Mouse (Mus musculus) thymus, adult 2 months (tissue): Measurements from ENCODE around the gene Nr1d1. TPM values are rescaled to one million over a fixed set of nuclear protein-coding genes. Genes with fewer than 3 reads are reported as not detected.

Experiments
- DNase-seq: peaks from one replicate; pipeline ENCODE4 v3.0.0; 2021
- H3K27ac ChIP-seq: fragments of 200-500 bp; 2 replicates; pipeline ENCODE4 v1.5.1; 2012; ENCODE audit warnings: low read length, control low read depth; ENCODE audit not compliant: control insufficient read depth, insufficient read depth
- H3K27me3 ChIP-seq: fragments of 200-500 bp; 2 replicates; pipeline ENCODE4 v1.6.1; 2012; ENCODE audit warnings: mild to moderate bottlenecking, low read length, moderate library complexity, mixed read lengths; ENCODE audit not compliant: control insufficient read depth, insufficient read depth
- H3K36me3 ChIP-seq: fragments of 200-500 bp; 2 replicates; pipeline ENCODE4 v1.6.1; 2012; ENCODE audit warnings: mild to moderate bottlenecking, low read length, moderate library complexity; ENCODE audit not compliant: control insufficient read depth, insufficient read depth
- H3K4me1 ChIP-seq: fragments of 200-500 bp; replicated peaks from 2 replicates; pipeline ENCODE4 v1.6.1; 2012; ENCODE audit warnings: low read length; ENCODE audit not compliant: control insufficient read depth, insufficient read depth
- H3K4me3 ChIP-seq: fragments of 200-500 bp; 2 replicates; pipeline ENCODE4 v1.5.1; 2012; ENCODE audit warnings: mild to moderate bottlenecking, low read length, control low read depth, moderate library complexity; ENCODE audit not compliant: control insufficient read depth, insufficient read depth
- CTCF ChIP-seq: fragments of 200-500 bp; IDR thresholded peaks from 2 replicates; pipeline ENCODE4 v1.5.1; 2012; ENCODE audit warnings: mild to moderate bottlenecking, control low read depth, low read length, moderate library complexity, borderline replicate concordance; ENCODE audit not compliant: control insufficient read depth, poor library complexity, insufficient read depth; ENCODE audit errors: extremely low read depth
- POLR2A ChIP-seq: fragments of 200-500 bp; IDR thresholded peaks from 2 replicates; pipeline ENCODE4 v1.6.1; 2012; ENCODE audit warnings: mild to moderate bottlenecking, low read length, control low read depth, moderate library complexity; ENCODE audit not compliant: control insufficient read depth, poor library complexity, insufficient read depth; ENCODE audit errors: extremely low read depth
- WGBS: fragments of 180-500 bp; shearing (Covaris S2); methylation state at CpG from one replicate; pipeline ENCODE4 v1.1.7; 2018; 5-methylcytosine and 5-hydroxymethylcytosine counted together
- polyA plus RNA-seq: library from polyadenylated mRNA; depleted of rRNA; stranded (reverse); fragments of >200 nt; gene quantifications from 2 replicates; pipeline ENCODE4 v1.2.3, GENCODE M21; 2012

The Nr1d1 gene
- polyA plus RNA-seq, 1 experiment, result 37.7 TPM

DNA sequence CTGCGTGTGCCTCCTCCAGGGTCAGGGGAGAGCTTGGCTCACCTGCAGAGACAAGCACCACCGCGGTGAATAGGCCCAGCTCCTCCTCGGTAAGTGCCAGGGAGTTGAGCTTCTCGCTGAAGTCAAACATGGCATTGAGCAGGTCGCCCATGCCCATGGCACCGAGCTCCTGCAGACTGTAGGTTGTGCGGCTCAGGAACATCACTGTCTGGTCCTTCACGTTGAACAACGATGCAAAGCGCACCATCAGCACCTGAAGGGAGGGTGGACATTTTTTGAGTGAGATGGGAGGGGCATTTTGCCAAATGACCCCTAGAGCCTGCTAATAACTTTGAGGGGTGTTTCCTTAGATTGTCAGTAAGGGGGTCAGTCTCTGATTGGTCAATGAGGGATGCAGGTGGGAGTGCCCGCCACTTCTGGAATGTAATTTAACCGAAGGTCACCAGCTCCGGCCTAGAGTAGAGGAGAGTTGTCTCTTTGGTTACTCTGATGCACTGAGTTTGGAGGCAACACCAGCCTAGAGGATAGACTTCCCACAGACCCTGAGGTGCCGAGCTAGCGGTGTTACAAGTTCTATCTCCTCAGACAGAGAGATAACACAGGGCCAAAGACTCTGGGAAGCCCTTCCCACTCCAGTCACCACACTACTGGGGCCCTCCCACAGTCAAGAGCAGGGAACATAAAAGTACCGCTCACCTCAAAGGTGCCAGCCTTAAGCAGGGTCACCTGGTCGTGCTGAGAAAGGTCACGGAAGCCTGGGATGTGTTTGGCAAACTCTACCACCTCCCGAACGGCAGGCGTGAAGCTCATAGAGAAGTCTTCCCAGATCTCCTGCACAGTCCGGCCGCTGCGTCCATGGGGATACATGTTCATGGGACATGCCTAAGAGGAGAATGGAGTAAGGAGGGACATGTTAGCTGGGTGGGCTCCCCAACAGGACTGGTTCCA is 5.9 kb downstream of the Nr1d1 start:
- peaks cover 35% of the 10 kb centered on the region for H3K4me1 ChIP-seq
- no peak overlapping the region for H3K27ac ChIP-seq
- DNase-seq, result no peak
- H3K27me3 ChIP-seq, result no peaks in the 10 kb centered on the region
- H3K4me3 ChIP-seq, result no peak overlapping the region
- WGBS, result 96% methylated on average over 25 of the region's 25 CpGs
- TF ChIP-seq CTCF (no peak), POLR2A (no peak)
- H3K36me3 ChIP-seq, result no peaks in the 10 kb centered on the region

DNA sequence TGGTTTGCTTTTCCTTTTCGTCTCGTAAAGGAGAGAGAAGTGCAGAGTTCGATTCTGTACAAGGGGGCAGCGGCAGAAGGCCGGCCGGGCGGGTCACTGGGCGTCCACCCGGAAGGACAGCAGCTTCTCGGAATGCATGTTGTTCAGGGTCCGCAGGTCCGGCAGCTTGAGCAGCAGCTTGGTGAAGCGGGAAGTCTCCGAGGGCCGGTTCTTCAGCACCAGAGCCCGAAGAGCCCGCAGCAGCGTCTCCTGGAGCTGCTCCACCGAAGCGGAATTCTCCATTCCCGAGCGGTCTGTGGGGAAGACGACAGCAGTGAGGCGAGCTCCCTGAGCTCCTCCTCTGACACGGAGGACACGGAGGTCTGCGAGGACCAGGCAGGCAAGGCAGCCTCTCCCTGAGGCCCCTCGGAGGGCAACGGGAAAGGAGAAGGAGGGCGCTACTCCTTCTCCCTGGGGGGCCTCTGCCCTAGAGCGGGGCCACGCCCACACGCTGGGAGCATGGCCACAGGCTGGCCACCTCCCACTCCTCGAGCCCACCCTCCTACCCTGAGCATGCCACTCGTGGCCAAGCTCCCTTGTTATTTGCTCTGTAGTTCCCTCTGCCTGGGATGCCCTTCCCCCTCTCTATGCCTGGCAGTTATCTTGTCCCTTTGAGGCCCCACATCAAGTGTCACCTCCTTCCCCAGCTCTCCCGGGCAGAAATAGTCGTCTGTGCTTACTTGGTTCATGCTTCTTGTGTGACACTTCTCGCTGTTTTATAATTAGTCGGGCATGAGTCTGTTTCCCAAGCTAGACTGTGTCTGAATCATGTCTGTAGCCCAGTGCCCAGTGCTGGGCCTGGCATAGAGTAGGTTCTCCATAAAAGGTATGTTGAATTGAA is 6.8 kb downstream of the Nr1d1 start:
- no peaks in the 10 kb centered on the region for H3K36me3 ChIP-seq
- H3K4me1 ChIP-seq, result peaks cover 29% of the 10 kb centered on the region
- no peaks in the 10 kb centered on the region for H3K27me3 ChIP-seq
- no peak overlapping the region for H3K4me3 ChIP-seq
- no peak for DNase-seq
- no peak overlapping the region for H3K27ac ChIP-seq
- 90% methylated on average over 39 of the region's 39 CpGs for WGBS
- no peak for TF ChIP-seq POLR2A
- no peak for TF ChIP-seq CTCF

DNA sequence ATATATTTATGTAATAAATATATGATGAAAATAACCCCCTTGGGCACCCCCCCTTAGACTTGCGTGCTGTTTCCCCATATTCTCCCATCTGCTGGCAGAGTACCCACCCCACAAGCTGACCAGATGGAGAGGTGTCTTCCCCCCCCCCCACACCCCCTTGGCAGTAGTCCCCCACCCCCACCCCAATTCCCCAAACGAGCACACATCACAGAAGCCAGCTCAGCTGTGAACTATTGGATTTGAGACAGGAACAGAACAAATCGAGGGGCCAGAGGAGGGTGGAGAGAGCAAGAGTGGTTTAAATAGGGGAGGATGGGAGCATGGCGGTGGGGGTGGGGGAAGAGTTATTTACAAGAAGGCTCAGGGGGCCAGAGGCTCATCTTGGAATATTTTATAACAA is 7.4 kb downstream of the Nr1d1 start:
- DNase-seq, result no peak
- WGBS, result 79% methylated on average over 4 of the region's 4 CpGs
- no peaks in the 10 kb centered on the region for H3K36me3 ChIP-seq
- H3K4me3 ChIP-seq, result no peak overlapping the region
- peaks cover 29% of the 10 kb centered on the region for H3K4me1 ChIP-seq
- no peak overlapping the region for H3K27ac ChIP-seq
- TF ChIP-seq POLR2A (no peak), CTCF (no peak)
- no peaks in the 10 kb centered on the region for H3K27me3 ChIP-seq

DNA sequence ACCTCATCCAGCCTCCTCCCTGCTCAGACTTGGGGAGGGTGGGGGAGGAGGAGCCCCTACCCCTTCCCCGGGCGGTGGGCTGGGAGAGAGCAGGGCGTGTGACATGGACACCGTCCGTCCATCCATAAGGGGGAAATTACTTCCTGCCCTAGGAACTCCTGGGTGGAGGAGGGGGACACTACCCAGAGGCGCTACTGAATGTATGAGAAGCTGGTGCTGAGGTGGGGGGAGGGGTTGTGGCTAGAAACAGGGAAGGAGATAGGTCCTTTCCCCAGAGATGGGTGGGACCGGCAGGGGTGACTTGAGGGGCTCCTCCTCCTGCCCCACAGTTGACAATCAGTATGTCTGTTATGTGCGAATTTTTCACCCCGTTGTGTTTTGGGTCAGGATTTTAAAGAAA is 7.9 kb downstream of the Nr1d1 start:
- H3K27ac ChIP-seq, result no peak overlapping the region
- H3K4me3 ChIP-seq, result no peak overlapping the region
- TF ChIP-seq POLR2A, result no peak
- TF ChIP-seq CTCF, result no peak
- H3K36me3 ChIP-seq, result no peaks in the 10 kb centered on the region
- peaks cover 29% of the 10 kb centered on the region for H3K4me1 ChIP-seq
- no peaks in the 10 kb centered on the region for H3K27me3 ChIP-seq
- 74% methylated on average over 9 of the region's 9 CpGs for WGBS
- no peak for DNase-seq

DNA sequence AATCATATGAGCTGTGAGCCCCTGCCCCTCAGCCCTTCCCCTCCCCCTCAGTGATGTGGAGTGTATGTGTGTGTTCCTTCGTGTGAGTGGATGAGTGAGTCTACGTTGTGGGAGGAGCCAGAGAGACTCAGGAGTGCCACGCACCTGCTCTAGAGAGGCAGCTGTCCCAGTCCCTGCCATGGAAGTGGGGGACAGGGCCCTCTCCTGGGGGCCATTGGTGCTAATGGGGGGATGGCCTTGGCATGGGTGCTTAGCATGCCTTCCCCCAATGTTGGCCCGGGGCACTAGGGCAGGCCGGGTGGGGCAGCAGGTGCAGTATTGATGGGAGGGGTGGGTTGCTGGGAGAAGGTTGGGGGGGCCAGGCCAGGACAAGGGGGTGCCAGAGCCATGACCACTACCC is 8.3 kb downstream of the Nr1d1 start:
- no peaks in the 10 kb centered on the region for H3K36me3 ChIP-seq
- TF ChIP-seq POLR2A (no peak), CTCF (no peak)
- 77% methylated on average over 5 of the region's 5 CpGs for WGBS
- peaks cover 29% of the 10 kb centered on the region for H3K4me1 ChIP-seq
- no peak overlapping the region for H3K4me3 ChIP-seq
- no peak overlapping the region for H3K27ac ChIP-seq
- no peaks in the 10 kb centered on the region for H3K27me3 ChIP-seq
- no peak for DNase-seq

DNA sequence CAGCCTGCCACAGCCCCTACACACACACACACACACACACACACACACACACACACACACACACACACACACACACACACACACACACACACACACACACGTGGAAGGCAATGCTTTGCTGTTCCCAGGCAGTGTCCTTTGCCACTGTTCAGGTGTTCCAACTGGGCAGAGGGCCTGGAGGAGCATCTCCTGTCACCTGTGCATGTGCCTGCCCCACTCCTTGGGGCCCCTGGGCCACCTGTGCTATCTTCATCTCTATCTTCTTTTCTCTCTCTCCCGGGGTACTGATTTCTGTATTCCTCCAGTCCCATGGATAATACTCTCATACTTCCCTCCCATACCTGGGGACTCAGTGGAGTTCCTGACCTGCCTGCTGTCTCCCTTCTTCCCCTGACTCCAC is 8.8 kb downstream of the Nr1d1 start:
- H3K27me3 ChIP-seq, result no peaks in the 10 kb centered on the region
- TF ChIP-seq CTCF, result no peak
- no peak for TF ChIP-seq POLR2A
- 47% methylated on average over 1 of the region's 2 CpGs for WGBS
- H3K4me1 ChIP-seq, result peaks cover 28% of the 10 kb centered on the region
- H3K27ac ChIP-seq, result no peak overlapping the region
- no peaks in the 10 kb centered on the region for H3K36me3 ChIP-seq
- DNase-seq, result no peak
- H3K4me3 ChIP-seq, result no peak overlapping the region
